Mouse (Mus musculus) neural tube, embryonic 10.5 days (tissue): ENCODE results near the gene Afap1.
A peak's percentile ranks its signal among the peaks of the same experiment; 100 is the strongest.

Experiments used
- DNase-seq: peaks from one replicate; pipeline ENCODE4 v3.0.0-alpha.2; 2017; ENCODE audit warnings: low spot score; ENCODE audit errors: extremely low spot score

Gene Afap1

DNA sequence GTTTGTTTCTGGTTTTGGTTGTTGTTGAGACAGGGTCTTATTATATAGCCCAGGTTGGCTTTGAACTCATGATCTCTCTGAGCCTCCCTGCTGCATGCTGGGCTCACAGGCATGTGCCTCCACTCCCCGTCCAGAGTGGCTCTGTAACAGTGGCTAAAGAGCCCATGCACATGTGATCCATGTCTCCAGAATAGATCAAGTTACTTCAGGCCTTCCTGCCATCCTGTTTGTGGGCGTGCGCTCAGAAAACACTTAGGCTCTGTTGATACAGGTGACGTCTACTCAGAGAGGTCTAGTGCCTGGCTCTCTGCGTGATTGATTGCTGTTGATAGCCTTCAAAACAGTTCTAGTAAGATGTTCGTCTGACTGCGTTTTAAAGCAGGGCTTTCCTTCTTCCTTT is 79.6 kb downstream of the Afap1 start:
- DNase-seq = no peak

GRCm38 (mm10) chr5:35973800-35974199 is 80.7 kb downstream of the Afap1 start:
- no peak for DNase-seq

DNA sequence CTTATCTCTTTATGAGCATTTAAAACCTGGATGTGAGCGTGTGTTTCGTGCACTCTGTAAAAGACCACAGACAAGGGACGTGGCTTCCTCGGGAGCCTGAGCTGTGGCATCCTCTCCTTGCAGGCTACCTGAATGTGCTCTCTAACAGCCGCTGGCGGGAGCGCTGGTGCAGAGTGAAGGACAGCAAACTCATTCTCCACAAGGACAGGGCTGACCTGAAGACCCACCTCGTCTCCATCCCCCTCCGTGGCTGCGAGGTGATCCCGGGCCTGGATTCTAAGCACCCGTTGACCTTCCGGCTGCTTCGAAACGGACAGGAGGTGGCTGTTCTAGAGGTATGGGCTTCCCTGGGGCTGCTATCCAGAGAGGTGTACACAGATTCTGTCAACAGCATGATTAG is 81.1 kb downstream of the Afap1 start:
- DNase-seq = no peak

GRCm38 (mm10) chr5:35975681-35976080 is 82.6 kb downstream of the Afap1 start:
- DNase-seq = peak; percentile 78

DNA sequence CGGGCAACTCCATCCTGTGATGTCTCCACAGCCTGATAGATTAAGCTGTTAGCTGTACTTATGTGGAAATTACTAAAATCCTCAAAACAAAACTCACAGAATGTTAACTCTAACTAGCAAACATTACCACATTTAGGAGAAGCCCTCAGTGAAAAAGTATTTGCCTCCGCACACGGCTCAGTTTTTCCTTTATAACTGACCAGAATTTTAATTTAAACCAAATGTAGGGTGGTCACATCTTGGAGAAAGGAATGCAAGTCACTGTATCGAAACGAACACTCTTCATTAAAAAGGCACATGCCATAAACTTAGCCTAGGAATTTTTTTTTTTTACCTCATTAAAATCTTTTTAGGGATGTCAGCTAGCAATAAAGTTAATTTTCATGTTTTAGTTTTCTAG is 87.4 kb downstream of the Afap1 start:
- DNase-seq = no peak

GRCm38 (mm10) chr5:35981341-35981740 is 88.2 kb downstream of the Afap1 start:
- no peak for DNase-seq

- peak; percentile 82 for DNase-seq
Observed at GRCm38 (mm10) chr5:35981976-35982375, 88.9 kb downstream of the Afap1 start.

DNA sequence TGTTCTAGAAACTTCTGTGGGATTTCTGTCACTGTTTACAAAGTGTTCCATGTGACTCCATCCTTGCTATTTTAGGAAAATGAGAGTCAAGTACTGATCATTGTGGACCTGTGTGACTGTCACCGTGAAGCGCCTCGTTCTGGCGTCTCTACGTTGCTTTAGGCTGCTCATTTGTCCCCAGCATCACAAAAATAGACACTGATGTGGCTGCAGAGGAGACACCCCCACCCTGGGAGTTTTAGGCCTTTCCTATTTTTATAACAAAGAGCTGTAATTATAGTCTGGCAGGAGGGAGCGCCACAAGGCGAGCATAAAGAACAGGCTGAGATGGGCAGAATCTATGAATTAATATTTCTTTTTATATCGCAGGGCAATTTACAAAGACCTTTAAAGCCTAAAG is 92.5 kb downstream of the Afap1 start:
- DNase-seq = no peak

GRCm38 (mm10) chr5:35988085-35988484 is 95.0 kb downstream of the Afap1 start:
- no peak for DNase-seq

GRCm38 (mm10) chr5:35989506-35989905 is 96.4 kb downstream of the Afap1 start:
- DNase-seq = no peak

- DNase-seq = no peak
Observed at GRCm38 (mm10) chr5:35989986-35990735, 97.0 kb downstream of the Afap1 start.

GRCm38 (mm10) chr5:36003797-36004196 is 110.7 kb downstream of the Afap1 start:
- no peak for DNase-seq

GRCm38 (mm10) chr5:36006106-36006505 is 113.0 kb downstream of the Afap1 start:
- no peak for DNase-seq

DNA sequence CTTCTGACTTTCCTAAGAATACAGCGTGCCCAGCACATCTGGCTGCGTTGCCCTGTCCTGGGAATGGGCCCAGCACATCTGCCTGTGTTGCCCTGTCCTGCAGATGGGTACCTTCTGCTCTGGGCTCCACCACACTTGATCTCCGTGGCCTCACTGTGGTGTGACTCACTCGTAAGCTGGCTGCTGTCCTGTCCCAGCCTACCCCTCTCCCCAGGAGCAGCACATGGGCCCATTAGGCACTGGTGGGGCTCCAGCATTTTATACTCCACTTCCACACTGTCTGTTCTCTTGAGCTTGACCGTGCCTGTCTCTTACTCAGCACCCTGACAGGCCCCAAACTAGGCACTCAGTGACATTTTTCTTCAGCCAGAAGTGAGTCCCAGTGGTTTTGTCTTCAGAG is 113.5 kb downstream of the Afap1 start:
- no peak for DNase-seq

GRCm38 (mm10) chr5:36007649-36008048 is 114.5 kb downstream of the Afap1 start:
- DNase-seq = no peak

DNA sequence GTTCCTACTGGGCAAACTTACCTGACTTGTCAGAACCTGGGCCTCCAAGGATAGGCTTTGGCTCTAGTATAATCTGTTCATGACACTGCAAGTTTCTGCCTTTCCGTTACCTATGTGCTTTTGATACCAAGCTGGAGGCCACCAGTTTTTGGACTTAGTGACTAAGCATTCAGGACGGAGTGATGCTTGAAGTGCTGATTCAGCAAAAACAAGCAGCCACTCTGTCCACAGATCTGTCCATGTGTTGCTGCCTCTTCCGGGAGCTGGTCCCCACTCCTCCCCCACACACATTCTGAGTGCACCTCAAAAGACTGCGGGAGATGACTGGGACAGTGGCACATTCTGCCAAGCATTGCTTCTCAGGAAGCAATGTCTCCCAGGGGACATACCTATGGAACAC is 116.3 kb downstream of the Afap1 start:
- DNase-seq = no peak

- peak; percentile 25 for DNase-seq
Observed at GRCm38 (mm10) chr5:36018366-36018765, 125.2 kb downstream of the Afap1 start.

- no peak for DNase-seq
Observed at GRCm38 (mm10) chr5:36021091-36021490, 128.0 kb downstream of the Afap1 start.

GRCm38 (mm10) chr5:36022361-36022760 is 129.2 kb downstream of the Afap1 start:
- no peak for DNase-seq

- DNase-seq = no peak
Observed at GRCm38 (mm10) chr5:36024003-36024685, 131.0 kb downstream of the Afap1 start.

DNA sequence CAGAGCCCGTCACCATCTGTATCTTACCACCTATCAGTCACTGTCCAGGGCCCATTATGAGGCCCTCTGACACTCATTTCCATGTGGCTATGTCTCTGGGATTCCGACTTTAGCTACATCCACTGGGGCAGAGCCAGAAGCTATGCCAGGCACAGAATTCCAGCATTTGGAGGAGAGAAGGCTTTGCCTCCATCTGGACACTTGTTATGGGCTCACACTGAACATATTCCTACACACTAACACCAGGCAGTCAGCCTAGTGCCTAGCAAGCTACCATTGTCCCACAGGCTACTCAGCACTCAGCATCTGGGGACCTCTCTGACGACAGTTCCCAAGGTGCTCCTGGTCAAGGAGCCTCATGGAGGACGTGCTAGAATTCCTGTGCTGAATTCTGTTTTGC is 132.0 kb downstream of the Afap1 start:
- DNase-seq = no peak

- peak; percentile 72 for DNase-seq
Observed at GRCm38 (mm10) chr5:36033531-36034426, 140.7 kb downstream of the Afap1 start.
